Mouse (Mus musculus) spleen, postnatal 36 days (tissue): ENCODE results near the gene Phf1.
"Not testable (repeated sequence)": the region's sequence is repeated elsewhere in the genome, so short reads cannot be mapped to it uniquely, and the experiment has no call there.

Source experiments
- DNase-seq, 2 experiments: peaks; one replicate each; pipeline ENCODE4 v3.0.0; 2022; ENCODE audit warnings: low spot score in 2 of 2, mixed read lengths in 1 of 2

Phf1 gene

DNA sequence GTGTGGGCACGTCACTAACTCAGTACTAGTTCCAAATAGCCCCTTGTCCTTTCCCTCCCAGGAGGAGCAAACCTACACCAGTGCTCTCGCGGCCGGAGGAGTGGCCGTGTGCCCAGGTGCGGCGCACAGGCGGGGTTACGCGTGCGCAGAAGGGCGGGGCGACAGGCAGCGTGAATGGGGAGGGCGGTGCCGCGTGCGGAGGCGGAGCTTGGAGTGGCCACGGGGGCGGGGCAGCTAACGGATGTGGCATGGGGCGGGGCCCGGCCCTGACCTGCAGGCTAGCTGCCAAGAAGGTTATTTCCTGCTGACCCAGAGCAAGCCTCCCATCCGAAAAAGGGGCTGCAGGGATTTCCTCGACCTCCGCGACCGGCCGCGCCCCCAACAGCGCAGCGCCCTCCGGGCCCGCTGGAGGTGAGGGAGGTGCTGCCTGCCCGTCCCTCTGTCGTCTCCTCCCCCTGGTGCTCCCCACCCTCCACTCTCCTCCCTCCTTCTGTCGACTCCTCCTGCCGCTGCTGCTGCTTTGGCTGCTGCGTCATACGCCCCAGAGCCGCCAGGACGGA is at the start of gene Phf1:
TSS of gene Phf1 (plus strand) at position 214 of the 560 bp plus-strand sequence.
- peak; percentile 97 for DNase-seq

DNA sequence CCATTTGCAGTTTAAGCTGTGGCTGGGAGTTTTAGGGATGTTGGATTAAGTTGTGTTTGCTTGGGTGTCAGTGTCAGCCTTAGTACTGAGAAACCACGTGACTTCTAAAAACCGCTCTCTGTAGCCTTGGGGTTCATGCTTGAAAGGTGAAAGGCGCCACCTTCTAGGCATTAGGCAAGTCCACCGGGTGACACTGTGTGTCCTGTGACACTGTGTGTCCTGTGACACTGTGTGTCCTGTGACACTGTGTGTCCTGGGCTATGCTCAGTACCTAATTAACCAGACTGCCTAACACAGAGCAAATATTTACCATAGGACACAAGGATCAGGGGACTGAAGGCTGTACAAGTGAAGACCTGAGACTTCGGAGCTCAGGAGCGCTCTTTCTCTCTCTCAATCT is 49.3 kb upstream of the Phf1 start:
- DNase-seq = no peak

DNA sequence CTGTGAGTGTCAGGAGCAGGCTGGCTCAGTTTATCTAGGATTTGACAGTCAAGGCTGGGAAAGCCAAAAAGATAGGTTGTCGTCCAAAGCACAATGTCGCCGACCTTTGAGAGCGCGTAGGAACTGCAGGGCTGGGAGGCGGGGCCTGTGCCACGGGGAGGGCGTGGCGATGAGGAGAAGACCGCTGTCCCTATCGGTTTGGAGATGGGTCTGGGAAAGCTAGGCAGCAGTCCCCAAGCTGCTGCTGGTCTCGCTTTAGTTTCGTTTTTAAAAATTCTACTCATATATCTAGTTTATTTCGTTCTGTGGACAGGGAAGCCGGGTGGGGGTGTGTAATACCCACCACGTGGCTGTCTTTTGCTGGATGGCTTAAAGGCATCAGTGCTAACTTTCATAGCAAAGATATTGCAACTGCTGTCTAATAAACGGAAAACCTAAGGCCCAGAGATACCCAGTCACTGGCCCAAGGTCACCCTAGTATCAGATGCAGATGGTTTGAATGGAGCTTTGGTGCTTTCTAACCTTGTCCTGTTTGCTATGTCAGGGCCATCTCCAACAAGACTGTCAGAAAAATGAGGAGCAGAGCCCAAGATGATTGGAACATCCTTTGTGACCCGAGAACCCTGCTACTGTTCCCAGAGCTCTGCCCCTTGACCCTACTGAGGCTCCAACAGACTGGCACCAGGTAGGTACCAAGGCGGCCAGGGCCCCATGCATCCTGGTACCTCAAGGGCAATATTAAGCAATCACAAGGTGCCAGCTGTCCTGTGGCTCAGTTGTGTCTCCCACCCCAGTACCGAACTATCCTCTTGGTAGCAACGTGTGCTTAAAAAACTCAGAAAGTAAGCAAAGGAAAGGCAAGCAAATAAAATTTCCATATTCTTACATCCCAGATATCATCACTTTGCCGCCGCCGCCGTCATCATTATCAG is 47.6 kb upstream of the Phf1 start:
- DNase-seq = peak; percentile 78 to 80

DNA sequence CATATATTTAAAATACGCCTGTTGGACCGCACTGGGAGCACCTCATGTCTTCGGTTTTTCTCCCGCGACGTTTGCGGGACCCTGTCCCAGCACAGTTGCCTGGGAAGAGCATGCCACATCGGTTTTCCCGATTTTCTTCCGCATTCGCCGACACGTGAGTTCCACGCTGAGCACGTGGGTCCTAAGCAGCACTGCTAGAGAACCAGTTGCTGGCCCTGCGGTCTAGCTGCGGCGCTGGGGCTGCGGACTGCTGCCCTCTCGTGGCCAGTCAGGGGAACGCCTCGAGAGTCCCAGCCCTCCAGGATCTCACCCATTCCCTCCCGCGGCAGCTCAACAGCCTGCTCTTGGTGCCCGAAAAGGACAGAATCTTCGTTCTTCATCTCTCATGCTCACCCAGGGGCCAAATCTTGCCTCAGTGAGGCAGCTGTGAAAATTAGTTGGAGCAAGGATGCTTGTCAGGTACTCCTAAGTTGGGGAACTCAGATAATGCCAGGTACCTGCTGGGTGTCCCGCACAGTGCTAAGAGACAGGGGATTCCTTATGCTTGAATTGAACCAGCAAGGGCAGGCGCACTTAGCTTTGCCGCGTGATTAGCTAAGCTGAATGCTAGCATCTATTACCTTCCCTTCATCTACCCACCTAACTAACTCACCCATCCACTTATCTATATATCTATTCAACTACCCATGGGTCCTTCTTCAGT is 46.7 kb upstream of the Phf1 start:
- DNase-seq = peak; percentile 75 to 79

DNA sequence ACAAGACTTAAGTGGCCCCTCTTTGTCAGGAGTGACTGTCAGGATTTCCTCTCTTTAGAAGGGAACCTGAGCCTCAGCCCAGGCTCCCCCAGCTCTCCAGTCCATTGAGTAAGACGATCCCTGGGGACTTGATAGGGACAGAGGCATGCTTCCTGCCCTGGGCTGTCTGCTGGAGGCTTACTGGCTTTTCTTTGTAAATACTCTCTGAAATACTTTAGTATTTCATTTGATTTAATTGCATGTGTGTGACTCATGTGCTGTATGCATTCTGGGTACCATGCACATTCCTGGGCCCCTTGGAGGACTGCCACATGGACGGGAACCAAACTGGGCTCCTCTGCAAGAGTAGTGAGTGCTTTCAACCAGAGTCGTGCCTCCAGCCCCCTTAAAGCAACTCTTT is 44.9 kb upstream of the Phf1 start:
- DNase-seq = no peak

DNA sequence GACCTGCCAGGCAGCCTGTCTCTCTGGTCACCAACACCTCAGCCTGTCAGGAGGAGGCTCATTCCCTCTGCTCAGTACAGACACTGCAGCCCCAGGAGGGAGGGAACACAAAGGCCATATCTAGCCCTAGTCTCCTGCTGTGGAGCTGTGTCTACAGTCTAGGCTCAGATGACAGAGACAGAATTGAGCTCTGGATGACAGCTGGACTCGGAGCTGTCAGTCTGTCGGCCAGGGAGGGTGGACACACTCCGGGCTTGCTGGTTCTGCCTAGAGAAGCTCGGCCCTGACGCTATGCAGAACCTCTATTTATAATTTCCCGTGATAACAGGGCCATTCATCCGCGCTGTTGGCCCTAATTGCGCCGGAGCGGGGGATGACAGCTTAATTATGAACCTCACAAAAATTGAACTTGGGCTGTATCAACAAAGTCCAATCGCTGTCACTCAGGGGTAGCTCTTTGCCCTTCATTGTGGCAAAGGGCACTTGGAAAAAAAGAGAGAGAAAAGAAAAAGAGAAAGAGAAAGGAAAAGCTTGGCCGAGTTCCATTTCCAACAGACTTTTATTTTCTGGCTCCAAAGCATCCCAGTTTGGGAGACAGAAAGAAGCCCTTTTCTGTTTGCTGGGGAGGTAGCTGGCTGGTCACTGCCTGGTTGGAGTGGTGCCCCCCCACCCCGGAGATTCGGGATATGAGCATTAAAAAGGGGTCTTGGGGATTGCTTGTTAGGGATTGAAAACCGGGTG is 40.0 kb upstream of the Phf1 start:
- DNase-seq = no peak

DNA sequence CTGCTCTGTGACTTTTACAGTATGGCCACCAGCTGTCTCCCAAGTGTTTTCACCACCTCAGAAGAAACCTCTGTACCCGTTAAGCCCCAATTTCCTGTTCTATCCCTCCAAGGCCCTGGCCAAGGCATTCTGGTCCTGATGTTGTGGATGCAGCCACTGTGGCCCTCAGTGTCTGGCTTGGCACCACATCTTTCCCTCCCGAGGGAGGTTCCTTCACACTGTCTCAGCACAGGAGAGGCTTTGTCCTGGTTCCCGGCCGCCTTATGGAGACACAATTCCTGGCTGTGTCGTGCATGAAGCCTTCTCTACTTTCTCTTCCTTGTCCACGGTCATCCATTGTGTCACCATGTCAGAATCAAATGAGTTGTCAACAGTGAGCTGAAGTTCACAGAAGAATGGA is 39.4 kb upstream of the Phf1 start:
- DNase-seq = no peak

DNA sequence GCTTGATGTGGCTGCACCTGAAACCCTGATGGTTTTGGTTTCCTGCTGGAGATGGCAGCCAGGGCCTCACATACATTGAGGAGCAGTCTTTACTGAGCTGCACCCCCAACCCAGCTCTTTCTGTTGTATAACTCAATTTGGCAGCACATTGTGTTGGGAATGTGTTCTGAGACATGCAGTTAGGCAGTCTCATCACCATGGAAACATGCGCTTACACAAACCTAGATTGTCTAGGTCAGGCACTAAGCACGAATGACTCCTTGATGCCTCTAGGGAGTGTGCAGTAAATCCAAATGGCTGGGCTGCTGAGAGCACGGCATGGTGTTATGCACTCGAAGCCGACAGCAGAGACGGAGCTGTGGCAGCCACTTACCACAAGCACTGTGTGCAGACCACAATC is 38.5 kb upstream of the Phf1 start:
- no peak for DNase-seq

DNA sequence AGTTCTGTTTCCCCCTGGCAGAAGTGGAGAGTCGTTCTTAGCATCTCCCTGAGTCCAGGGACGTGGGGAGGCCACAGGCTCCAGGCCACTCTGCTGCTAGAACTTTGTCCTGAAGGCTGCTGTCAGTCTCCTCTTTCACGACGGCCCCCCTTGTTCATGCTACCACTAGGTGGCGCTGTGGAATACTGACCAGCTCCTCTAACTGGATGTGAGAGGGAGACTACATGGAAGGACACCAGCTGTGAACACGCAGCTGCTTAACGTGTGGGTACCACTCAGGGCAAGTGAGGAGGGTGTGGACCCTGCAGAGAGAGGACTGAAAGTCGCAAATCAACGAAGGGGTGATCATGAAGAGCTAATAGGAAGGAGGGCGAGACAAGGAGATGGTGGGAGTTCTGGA is 37.3 kb upstream of the Phf1 start:
- DNase-seq = peak; percentile 53 to 54

DNA sequence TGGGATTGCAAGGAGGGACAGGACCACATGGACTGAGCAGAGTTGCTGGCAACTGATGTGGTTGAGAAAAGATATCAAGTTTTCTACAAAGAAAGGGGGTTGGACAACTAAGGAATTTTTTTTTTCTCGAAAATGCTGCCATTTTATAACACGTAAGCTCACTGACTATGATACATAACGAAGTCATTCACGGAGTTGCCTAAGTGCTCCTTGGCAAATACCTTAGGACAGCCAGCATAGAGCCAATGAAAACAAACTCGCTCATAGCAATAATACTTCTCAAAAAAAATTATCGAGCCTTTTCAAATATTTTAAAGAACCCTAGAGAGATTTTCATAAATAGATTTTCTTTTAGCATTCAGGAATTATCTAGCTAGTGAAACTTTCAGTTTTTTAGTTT is 31.9 kb upstream of the Phf1 start:
- no peak for DNase-seq

DNA sequence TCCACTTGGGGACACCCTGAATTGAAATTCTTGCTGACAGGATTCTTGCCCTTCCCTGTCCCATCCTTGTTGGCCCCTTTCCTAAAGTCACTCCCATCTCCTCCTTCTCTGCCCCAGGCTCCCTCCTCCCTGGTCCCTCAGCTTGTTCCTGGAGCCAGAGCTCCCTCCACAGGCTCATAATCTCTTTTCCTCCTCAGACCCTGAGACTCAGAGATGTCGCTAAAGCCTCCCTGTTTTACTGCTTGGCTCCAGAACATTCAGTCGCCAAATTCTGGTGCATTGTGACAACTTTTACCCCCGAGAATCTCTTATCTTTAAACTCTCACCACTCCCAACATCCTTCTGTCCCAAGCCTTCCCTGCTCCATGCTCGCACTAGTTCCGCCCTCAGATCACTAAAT is 28.5 kb upstream of the Phf1 start:
- DNase-seq = no peak

DNA sequence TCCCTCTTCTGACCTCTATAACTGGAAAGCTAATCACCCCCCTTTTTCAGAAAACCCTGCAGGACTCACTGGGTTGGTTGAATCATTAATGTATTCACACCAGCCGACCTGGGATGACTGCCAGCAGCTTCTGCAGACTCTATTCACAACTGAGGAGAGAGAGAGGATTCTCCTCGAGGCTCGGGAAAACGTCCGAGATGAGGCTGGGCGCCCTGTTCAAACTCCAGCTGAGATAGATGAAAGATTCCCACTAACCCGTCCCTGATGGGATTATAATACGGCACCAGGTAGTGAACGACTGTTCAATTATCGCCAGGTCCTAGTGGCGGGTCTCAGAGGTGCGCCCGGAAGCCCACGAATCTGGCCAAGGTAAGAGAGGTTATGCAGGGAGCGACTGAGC is 25.3 kb upstream of the Phf1 start:
- not testable (repeated sequence) for DNase-seq

DNA sequence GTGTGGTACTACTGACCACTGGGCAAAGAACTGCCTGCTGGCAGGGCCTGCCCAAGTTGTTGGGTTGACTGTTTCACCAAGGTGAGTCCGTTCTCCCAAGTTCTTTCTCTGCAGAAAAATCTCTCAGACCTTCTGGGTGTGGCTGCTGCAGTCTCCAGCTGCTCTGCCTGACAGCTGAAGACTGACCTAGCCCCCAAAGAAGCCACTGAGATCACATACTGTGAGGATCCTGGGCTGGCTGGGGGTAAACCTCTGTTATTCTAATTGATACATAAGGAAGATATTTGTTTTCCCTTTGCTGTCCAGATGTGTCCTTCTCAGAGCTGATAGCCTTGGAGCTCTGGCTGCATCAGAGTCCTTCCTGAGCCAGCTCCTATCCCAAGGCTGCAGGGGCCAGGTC is 17.6 kb upstream of the Phf1 start:
- no peak for DNase-seq

DNA sequence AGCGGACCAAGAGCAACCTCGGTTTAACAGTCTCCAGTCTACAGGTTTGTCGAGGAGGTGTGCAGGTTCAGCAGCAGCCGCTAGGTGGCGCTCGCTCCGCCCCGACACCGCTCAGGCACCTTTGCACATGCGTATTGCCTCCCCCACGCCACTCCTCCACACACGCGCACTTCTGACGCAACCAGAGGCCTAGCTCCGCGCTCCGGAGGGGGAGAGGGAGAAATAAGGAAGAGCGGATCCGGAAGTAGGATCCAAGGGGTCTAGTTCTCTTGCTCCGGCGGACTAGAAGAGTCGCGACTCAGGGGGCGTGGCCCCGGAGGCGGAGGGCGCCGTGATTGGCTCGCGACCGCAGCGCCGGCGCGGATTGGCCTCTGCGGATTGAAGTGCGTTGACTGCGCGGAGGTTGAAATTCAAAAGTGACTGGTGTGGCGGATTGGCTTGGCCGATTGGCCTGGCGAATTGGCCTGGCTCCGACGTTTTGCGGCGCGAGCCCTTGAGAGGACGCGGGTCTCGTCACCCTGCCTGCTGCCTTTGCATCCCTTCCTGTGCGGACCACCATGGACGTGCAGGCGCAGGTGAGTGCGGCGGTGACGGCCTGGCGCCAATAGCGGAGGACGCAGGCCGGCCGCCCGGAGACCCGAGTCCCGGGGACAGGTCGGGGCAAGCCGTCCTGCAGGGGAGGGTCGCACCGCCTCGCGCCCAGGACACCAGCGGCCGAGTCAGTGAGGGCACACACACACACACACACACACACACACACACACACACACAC is 16.0 kb upstream of the Phf1 start, which contains the start of gene Kifc5b:
TSS of gene Kifc5b (plus strand) at position 381 of the 772 bp plus-strand sequence.
- peak; percentile 98 to 99 for DNase-seq

DNA sequence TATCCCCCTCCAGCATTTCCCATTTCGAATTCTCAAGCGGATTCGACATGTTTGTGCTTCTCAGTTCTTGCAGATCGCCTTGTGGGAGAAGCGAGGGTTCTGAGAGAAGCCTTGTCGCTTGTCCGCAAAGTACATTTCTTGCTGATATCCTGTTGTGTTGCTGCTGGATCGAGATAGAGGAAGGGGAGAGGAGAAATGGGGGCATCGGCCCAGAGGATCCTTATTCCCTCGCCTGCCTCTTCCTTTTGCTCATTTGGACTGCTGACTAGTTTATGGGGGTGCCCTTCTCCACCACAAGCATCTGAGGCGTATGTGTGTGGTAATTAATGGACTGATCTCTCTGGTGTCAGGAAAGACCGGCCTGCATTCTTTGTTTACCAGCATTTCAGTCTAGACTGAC is 15.3 kb upstream of the Phf1 start:
- not testable (repeated sequence) for DNase-seq

DNA sequence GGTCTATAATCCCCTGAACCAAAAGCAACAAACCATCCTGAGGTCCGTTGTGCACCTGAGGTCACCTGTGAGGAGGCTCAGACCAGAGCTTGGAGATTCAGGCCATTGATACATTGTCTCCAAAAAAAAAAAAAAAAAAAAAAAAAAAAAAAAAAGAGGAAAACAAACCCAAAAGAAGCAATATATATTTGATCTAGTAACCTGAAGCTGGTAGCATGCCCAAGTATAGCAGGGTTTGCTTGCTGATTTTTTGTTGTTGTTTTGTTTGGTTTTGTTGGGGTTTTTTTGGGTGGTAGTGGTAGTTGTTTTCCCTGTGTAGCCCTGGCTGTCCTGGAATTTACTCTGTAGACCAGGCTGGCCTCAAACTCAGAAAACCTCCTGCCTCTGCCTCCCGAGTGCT is 14.5 kb upstream of the Phf1 start:
- DNase-seq = no peak

DNA sequence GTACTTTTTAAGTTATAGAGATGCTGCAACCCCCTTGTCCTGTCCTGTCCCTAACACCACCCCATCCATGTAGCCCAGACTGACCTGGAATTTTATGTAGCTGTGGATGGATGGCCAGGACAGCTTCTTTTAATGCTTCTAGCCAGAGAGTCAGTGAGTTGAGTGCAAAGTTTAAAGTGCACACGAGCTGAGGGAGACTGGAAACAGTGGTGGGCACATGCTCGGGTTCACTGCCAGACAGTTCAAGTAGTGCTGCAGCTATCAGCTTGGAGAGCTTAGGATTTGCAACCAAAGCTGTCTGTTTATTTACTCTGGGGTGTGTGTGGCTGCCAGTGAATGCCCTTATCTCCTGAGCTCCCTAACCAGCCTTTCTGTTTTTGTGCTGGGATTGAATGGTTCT is 13.3 kb upstream of the Phf1 start:
- not testable (repeated sequence) for DNase-seq

DNA sequence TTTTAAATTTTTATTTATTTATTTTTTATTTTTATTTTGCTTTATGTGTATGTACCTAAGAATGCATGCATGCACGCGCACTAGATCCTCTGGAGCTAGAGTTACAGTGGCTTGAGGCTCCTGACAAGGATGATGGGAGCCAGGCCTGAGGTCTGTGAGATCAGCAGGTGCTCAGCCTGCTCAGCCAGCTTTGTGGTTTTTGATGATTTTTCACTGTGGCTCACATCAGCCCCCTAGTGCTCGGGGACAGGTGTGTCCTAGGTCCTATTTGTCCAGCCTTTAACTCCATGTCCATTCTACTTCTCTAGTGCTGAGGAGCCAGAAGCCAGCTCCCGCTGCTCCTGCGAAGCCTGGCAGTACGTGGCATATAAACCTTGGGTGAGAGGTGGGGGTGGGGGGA is 10.5 kb upstream of the Phf1 start:
- DNase-seq = not testable (repeated sequence)

DNA sequence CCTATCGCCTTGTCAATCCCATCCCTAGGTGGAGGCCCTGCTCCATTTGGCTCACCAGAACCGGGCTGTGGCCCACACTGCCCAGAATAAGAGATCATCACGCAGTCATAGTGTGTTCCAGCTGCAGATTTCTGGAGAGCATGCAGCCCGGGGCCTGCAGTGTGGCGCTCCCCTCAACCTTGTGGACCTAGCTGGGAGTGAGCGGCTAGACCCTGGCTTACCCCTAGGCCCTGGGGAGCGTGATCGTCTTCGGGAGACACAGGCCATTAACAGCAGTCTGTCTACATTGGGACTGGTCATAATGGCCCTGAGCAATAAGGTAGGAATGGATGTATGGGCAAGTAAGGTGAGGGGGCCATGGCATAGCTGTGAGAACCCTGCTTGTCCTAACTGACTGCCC is 7.4 kb upstream of the Phf1 start:
- DNase-seq = not testable (repeated sequence)

DNA sequence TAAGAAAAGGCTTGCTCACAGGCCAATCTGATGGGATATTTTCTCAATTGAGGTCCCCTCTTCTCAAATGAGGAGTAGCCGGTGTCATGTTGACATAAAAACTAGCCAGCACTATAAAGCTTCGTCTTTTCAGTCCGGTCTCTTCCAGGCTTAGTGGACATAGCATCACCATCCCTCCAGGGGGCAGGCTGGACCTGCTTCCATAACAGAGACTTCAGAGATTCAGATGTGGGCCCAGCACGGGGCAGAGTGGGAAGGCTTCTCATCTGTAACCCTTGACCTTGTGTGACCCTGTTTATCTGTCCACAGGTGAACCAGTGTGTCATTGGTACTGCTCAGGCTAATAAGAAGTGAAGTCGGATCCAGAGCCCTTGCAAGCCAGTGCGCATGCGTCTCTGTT is 1.1 kb upstream of the Phf1 start:
- DNase-seq = peak; percentile 44 to 52

DNA sequence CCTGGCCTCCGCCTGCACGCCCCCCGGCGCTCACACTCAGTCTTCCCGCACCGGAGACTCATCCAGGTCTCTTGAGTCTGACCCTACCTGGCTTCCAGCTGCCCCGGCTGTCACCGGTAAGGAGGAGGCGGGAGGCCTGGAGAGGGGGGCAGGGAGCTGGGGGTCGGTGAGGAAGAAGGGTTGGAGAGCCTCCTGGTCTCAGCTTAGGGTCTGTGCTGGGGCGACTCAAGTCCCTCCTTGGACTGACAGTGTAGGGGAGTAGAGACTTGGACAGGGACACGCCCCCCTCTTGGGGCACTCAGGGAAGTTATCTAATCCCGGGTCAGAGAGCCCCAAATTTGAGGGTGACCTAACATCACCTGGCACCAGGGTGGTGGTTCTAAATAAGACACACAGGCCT is 567 bp downstream of the Phf1 start:
- no peak for DNase-seq
